Mouse (Mus musculus): ENCODE measurements around the gene Ssty1. TPM values are rescaled to one million over a fixed set of nuclear protein-coding genes. Genes with fewer than 3 reads are reported as not detected.
"Not testable (repeated sequence)": the region's sequence is repeated elsewhere in the genome, so short reads cannot be mapped to it uniquely, and the experiment has no call there.

Gene Ssty1
- polyA plus RNA-seq (2015; fragmentation: Nextera tagmentation; extraction: Ambion mirVana), result not detected in 2 replicates

DNA sequence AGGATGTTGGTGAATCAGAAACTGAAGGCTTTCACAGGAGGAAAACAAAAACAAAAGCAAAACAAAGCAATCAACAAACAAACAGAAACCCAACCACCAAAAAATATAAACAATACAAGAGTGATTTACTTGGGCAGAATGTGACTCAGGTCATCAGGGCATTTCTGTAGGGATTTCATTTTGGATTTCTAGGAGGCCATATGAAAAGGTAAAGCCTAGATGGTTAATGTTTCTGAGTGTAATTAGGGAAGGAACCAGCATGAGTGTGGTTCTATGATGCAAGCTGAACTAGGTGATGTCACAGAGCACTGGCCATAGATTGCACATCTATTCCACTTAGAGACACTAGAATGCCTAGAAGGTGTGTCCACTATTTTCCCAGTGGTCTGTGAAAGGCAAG, at the start of gene Ssty1:
Gene Ssty1, plus strand, starts transcription at position 301 of the 400 bp plus-strand sequence.
- not testable (repeated sequence) for H3K4me1 ChIP-seq; H3K36me3 ChIP-seq; H3K4me3 ChIP-seq (replicated peaks); H3K27me3 ChIP-seq (replicated peaks); H3K27ac ChIP-seq (replicated peaks); H3K4me2 ChIP-seq; H3K9ac ChIP-seq (replicated peaks); ATAC-seq (ENCODE audit: low FRiP score); H3K9me3 ChIP-seq (replicated peaks)

DNA sequence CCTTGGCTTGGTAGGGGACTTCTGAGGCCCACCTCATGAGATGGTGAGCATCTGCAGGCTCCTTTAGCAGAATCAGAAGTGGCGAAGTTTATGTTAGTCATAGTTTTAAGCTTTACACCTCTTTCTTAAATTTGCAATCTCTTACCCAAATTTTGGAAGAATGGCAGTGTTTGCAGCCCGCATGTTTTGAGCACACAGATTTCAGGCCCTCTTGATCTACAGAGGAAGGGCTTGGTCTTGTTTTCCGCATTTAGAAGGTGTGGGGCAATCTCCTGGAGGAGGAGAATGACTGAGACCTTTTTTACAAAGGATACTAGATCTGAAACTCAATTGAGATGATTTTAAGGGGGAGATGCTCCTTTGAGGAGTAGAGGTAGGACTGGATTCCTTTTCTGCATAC, 27.2 kb upstream of the Ssty1 start, which contains the start of gene Gm21764:
Gene Gm21764, minus strand, starts transcription at position 101 of the 400 bp plus-strand sequence.
- not testable (repeated sequence) for H3K36me3 ChIP-seq; H3K4me3 ChIP-seq (replicated peaks); H3K9me3 ChIP-seq (replicated peaks); ATAC-seq (ENCODE audit: low FRiP score); H3K27ac ChIP-seq (replicated peaks); H3K4me2 ChIP-seq; H3K4me1 ChIP-seq; H3K9ac ChIP-seq (replicated peaks); H3K27me3 ChIP-seq (replicated peaks)
- no CpG with 5 or more reads among the region's 3 CpGs for WGBS

Other genes starting within 250 kb of the Ssty1 start
- not detected in 2 replicates for gene Gm21904, start 242.8 kb upstream of the Ssty1 start, polyA plus RNA-seq (2015; fragmentation: Nextera tagmentation; extraction: Ambion mirVana)
- gene Gm20772, start 214.4 kb upstream of the Ssty1 start, polyA plus RNA-seq (2015; fragmentation: Nextera tagmentation; extraction: Ambion mirVana), result not detected in 2 replicates
- gene Gm20831, start 214.4 kb upstream of the Ssty1 start, polyA plus RNA-seq (2015; fragmentation: Nextera tagmentation; extraction: Ambion mirVana), result not detected in 2 replicates
- gene Srsy, start 151.8 kb upstream of the Ssty1 start, polyA plus RNA-seq (2015; fragmentation: Nextera tagmentation; extraction: Ambion mirVana), result not detected in 2 replicates
- gene Gm21764, start 27.3 kb upstream of the Ssty1 start, polyA plus RNA-seq (2015; fragmentation: Nextera tagmentation; extraction: Ambion mirVana), result not detected in 2 replicates

All from neural tube, embryonic 15.5 days (tissue).